Mouse (Mus musculus) G1E (cell line): ENCODE results near the gene Zzz3. TPM values are rescaled to one million over a fixed set of nuclear protein-coding genes. Genes with fewer than 3 reads are reported as not detected.
"Not testable (repeated sequence)": the region's sequence is repeated elsewhere in the genome, so short reads cannot be mapped to it uniquely, and the experiment has no call there.

Experiments used
- ATAC-seq: 2 replicates; pipeline ENCODE4 v1.8.0; 2016; ENCODE audit warnings: mild to moderate bottlenecking; ENCODE audit not compliant: insufficient number of reproducible peaks, poor library complexity, low FRiP score, severe bottlenecking; ENCODE audit errors: extremely low read depth
- DNase-seq: peaks from one replicate; pipeline ENCODE4 v3.0.0; 2012; ENCODE audit warnings: low spot score
- H3K27me3 ChIP-seq: 2 replicates; pipeline ENCODE4 v1.6.1; 2012; ENCODE audit warnings: mild to moderate bottlenecking, low read length, inconsistent platforms; ENCODE audit not compliant: insufficient read depth
- H3K36me3 ChIP-seq: replicated peaks from 2 replicates; pipeline ENCODE3; 2012; ENCODE audit warnings: mild to moderate bottlenecking, inconsistent platforms
- H3K4me1 ChIP-seq: 2 replicates; pipeline ENCODE4 v1.6.1; 2012; ENCODE audit warnings: low read depth, low read length, inconsistent platforms, mixed read lengths; ENCODE audit not compliant: insufficient read depth
- H3K4me3 ChIP-seq: 2 replicates; pipeline ENCODE4 v1.5.1; 2012; ENCODE audit warnings: low read depth, mild to moderate bottlenecking, inconsistent platforms, low read length, moderate library complexity, mixed read lengths
- H3K9me3 ChIP-seq: replicated peaks from 2 replicates; pipeline ENCODE4 v1.6.1; 2012; ENCODE audit warnings: inconsistent platforms
- CTCF ChIP-seq: IDR thresholded peaks from 2 replicates; pipeline ENCODE4 v1.5.1; 2012; ENCODE audit warnings: low read depth, low read length, inconsistent platforms, mixed read lengths
- GATA1 ChIP-seq: IDR thresholded peaks from 2 replicates; pipeline ENCODE4 v1.6.1; 2012; ENCODE audit warnings: borderline replicate concordance, low read length, inconsistent platforms, mixed read lengths
- GATA2 ChIP-seq: IDR thresholded peaks from 2 replicates; pipeline ENCODE4 v1.6.1; 2012; ENCODE audit warnings: low read depth, low read length, inconsistent platforms, borderline replicate concordance
- POLR2AphosphoS5 ChIP-seq: IDR thresholded peaks from 2 replicates; pipeline ENCODE4 v1.6.1; 2012; ENCODE audit warnings: low read depth, low read length, inconsistent platforms; ENCODE audit not compliant: insufficient replicate concordance
- TAL1 ChIP-seq: conservative IDR thresholded peaks from 2 replicates; pipeline ENCODE4 v1.6.1; 2012; ENCODE audit warnings: low read depth, low read length, inconsistent platforms, mixed read lengths
- polyA plus RNA-seq: library from polyadenylated mRNA; stranded (reverse); fragments of >175 nt; gene quantifications from 2 replicates; pipeline ENCODE4 v1.2.3, GENCODE M21; 2012
- total RNA-seq, 2 experiments: library from RNA; stranded (forward) in 1 of 2; stranded (reverse) in 1 of 2; fragments of 200-1000 nt in 1 of 2; fragments of >200 nt in 1 of 2; fragmentation: Nextera tagmentation in 1 of 2; gene quantifications; 2 replicates each; pipeline ENCODE4 v1.2.3; 2014 to 2017

Zzz3 gene
- total and polyA plus RNA-seq, 3 experiments = 14.3 to 85.5 (median 64.4) TPM

DNA sequence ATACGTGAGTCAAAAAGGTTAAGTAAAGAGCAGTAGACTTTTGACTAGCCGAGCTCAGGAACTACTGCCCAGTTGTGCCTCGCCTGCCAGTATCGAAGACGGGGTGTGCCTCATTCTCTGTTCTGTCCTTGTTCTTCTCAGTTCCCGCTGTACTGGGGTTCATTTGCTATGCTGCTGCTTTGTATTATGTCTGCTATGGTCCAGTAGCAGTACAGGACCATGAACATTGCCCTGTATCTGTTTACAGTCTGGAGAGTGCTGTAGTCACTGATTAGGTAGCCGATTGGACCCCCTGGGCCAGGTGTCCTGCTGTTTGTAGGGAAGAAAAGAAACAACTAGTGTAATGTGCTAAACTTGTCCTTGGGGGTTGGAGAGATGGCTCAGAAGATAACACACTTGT lies 42.8 kb downstream of the Zzz3 start:
- no peak for ATAC-seq
- DNase-seq = no peak
- no peaks in the 10 kb centered on the region for H3K27me3 ChIP-seq
- peaks cover 66% of the 10 kb centered on the region for H3K36me3 ChIP-seq
- H3K4me3 ChIP-seq = no peak overlapping the region
- TF ChIP-seq GATA1 = no peak
- no peak for TF ChIP-seq GATA2
- TF ChIP-seq POLR2AphosphoS5 = no peak
- no peak for TF ChIP-seq CTCF
- no peak for TF ChIP-seq TAL1
- peaks cover 11% of the 10 kb centered on the region; the same call in 1 of the 2 replicates for H3K4me1 ChIP-seq
- H3K9me3 ChIP-seq = no peaks in the 10 kb centered on the region

DNA sequence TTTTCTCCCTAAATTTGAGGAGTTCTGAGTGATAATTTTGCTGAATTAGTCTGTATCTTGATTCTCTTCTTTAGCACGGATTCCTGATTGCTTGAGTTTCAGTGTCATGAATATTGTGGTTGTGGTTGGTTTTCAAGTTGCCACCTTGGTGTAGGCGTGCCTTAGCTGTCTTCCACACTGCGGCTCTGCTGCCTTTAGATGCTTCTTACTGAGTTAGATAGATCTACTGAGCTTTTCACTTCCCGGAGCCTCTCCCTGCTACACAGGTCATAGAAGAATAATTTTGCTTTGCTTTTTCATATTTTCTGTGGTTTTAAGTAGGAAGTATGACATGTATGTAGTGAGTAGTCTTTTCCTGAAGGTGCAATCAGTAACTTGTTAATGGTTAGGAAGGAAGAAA lies 47.5 kb downstream of the Zzz3 start:
- no peaks in the 10 kb centered on the region for H3K27me3 ChIP-seq
- DNase-seq (no peak), ATAC-seq (no peak)
- peaks cover 54% of the 10 kb centered on the region for H3K36me3 ChIP-seq
- TF ChIP-seq GATA1 (no peak), POLR2AphosphoS5 (no peak), TAL1 (no peak), CTCF (no peak), GATA2 (no peak)
- no peaks in the 10 kb centered on the region; the same call in 1 of the 2 replicates for H3K4me1 ChIP-seq
- H3K4me3 ChIP-seq = no peak overlapping the region
- H3K9me3 ChIP-seq = no peaks in the 10 kb centered on the region

DNA sequence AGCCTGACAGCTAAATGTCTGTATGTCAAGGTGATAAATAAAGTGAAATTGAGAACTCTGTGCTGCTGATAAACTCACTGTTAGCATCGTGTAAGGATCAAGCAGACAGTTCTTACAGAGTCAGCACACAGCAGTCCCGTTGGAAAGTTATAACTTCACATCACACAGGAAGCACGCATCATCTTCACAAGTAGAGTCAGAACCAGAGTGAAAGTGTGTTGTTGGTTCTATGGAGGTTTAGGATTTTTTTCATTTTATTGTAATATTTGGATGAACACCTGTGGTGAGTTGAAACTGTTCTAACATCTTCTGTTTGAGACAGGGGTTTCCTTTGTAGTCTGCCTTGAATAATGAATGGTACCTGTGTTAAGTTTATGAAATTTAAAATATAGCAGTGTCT lies 48.8 kb downstream of the Zzz3 start:
- H3K4me1 ChIP-seq = no peaks in the 10 kb centered on the region; the same call in 1 of the 2 replicates
- H3K4me3 ChIP-seq = no peak overlapping the region
- DNase-seq = no peak
- H3K36me3 ChIP-seq = peaks cover 49% of the 10 kb centered on the region
- H3K27me3 ChIP-seq = no peaks in the 10 kb centered on the region
- ATAC-seq = no peak
- no peaks in the 10 kb centered on the region for H3K9me3 ChIP-seq
- TF ChIP-seq GATA2 = no peak
- no peak for TF ChIP-seq CTCF
- no peak for TF ChIP-seq TAL1
- TF ChIP-seq GATA1 = no peak
- TF ChIP-seq POLR2AphosphoS5 = no peak

DNA sequence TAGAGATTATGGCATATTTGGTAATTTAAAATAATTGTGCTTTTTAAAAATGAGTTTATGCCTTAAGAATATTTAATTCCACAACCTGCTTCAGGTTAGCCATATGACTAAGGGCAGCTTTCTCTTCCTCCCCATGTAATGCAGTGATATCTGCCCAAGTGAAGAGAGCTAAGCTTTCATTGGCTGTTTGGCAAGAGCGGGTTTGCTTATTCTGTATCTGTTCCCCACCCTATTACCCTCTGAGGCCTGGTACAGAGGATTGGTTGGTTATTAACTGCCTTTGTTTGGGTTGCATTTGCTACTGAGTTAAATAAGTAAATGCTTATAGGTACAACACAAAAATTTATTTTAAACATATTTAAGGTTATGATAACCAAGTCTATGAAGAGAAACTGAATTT lies 51.7 kb downstream of the Zzz3 start:
- TF ChIP-seq POLR2AphosphoS5 = no peak
- TF ChIP-seq TAL1 = no peak
- no peak for TF ChIP-seq CTCF
- no peak for TF ChIP-seq GATA2
- TF ChIP-seq GATA1 = no peak
- no peak for ATAC-seq
- Histone ChIP-seq H3K4me1 (no peaks in the 10 kb centered on the region), H3K4me3 (no peak overlapping the region), H3K27me3 (no peaks in the 10 kb centered on the region), H3K36me3 (peaks cover 57% of the 10 kb centered on the region), H3K9me3 (no peaks in the 10 kb centered on the region)
- DNase-seq = no peak

DNA sequence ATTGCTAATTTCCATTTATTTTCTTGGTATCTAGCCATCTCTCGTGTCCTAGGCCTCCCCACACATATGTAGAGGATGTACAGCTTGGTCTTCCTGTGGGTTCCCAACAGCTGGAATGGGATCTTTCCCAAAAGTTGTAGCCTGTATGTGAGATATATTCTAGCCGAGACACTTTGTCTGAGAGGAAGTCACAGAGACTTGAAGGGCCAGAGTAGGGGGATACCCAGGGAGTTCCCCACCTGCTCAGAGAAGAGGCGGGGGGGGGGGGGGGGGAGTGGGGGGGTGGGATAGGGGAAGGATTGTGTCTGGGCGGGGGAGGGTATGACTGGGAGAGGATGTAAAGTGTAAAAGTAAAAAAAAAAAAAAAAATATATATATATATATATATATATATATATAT lies 57.9 kb downstream of the Zzz3 start:
- H3K36me3 ChIP-seq = peaks cover 74% of the 10 kb centered on the region

DNA sequence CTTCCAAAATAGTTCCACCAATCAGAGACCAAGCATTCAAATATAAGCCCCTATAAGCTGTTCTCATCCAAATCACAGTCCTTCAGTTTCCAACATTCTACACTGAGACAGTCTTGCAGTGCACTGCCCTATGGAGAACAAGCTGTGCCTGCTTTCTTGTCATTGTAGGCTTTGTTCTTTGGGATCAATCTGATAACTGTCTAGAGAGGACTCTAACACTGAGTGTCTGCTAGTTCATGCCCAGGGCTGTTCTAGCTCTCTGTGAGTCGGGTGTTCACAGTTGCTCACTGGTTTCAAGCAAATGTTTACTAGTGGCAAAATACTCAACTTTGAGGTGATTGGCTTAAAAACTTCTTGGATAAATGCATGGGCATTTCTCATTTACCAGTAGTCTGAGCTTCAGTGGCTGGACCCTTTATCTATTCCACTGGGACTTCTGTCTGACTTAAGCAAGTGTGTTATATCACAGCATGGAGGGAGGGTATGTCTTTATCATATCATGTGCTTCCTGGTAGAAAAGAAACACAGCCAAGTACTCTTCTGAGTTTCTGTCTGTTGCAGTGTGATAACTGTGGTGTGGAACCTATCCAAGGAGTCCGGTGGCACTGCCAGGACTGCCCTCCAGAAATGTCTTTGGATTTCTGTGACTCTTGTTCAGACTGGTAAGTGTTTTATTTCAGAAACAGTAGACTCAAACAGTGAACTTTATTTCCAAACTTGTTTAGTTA lies 62.2 kb downstream of the Zzz3 start:
- Histone ChIP-seq H3K27me3 (no peaks in the 10 kb centered on the region), H3K4me1 (no peaks in the 10 kb centered on the region), H3K4me3 (no peak overlapping the region), H3K9me3 (no peaks in the 10 kb centered on the region), H3K36me3 (peaks cover 72% of the 10 kb centered on the region)
- ATAC-seq (no peak), DNase-seq (no peak)
- TF ChIP-seq POLR2AphosphoS5 (no peak), TAL1 (no peak), GATA2 (no peak), GATA1 (no peak), CTCF (no peak)

More for the DNA sequence above, 57.9 kb downstream of the Zzz3 start:
- Histone ChIP-seq H3K4me1 (no peaks in the 10 kb centered on the region), H3K27me3 (no peaks in the 10 kb centered on the region), H3K4me3 (no peak overlapping the region), H3K9me3 (no peaks in the 10 kb centered on the region)
- TF ChIP-seq CTCF (no peak), TAL1 (no peak), POLR2AphosphoS5 (no peak), GATA1 (no peak), GATA2 (no peak)
- no peak for DNase-seq
- ATAC-seq = no peak

DNA sequence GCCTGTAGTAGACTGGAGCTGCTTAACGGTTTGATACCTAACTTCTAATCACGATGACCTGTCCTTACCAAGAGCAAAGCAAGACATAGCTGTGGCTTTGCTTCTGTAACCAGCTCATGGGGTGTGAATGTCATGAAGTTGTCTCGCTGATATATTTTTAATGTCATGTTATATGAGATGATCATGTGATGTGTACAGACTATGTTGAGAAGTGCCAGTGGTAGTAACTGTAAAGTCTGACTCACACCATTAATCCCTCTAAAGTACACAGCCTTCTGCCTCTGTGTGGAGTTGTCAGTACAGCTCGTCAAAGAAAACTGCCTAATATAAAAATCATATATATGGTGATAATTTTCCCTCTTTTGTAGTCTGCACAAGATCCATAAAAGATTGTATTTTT lies 63.6 kb downstream of the Zzz3 start:
- not testable (repeated sequence) for ATAC-seq, H3K9me3 ChIP-seq, H3K4me1 ChIP-seq, DNase-seq, H3K27me3 ChIP-seq, H3K4me3 ChIP-seq
- H3K36me3 ChIP-seq = peaks cover 78% of the 10 kb centered on the region
